In the genomic region with DNA sequence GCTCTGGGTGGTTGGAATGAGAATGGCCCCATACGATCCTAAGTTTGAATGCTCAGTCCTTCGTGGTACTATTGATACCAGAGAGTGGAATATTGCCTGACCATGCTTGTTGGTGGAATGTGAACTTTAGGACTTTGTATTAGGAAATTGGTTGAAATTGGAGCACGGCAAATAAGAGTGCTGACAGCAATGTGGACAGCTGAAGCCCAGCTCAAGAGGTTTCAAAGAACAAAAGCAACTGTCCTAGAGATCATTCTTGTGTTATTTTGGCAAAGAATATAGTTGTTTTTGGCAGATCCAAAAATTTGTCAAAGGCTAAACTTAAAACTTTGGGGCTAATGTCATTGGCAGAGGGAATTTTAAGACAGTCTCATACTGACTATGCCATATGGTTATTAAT, we compare ENCODE assay signal across 35 mouse cellular contexts. TPM values are rescaled to one million over a fixed set of nuclear protein-coding genes. Genes with fewer than 3 reads are reported as not detected.
"Had no signal": no experiment of that assay in that cellular context is flagged by ENCODE, and none has a peak within 500 bp of the region (broad histone marks: within the 10 kb centered on the region; RNA-seq: fewer than 3 reads in every experiment).

No protein-coding gene starts in this region.

- ATAC-seq: forebrain, embryonic 13.5 days; forebrain, embryonic 14.5 days; forebrain, embryonic 15.5 days; forebrain, embryonic 16.5 days; forebrain, postnatal 0 days had no signal

- DNase-seq: cerebellum, adult 8-10 months; cerebellum, adult 9-10 months; cerebellum, adult 9-11 months; cerebellum, postnatal 10 days; cerebellum, postnatal 14 days; cerebellum, postnatal 25 days; cerebellum, postnatal 36 days; embryo, embryonic 11 days; forebrain, postnatal 0 days; gastrocnemius, adult 2 months; gastrocnemius, postnatal 10 days; gastrocnemius, postnatal 14 days; gastrocnemius, postnatal 25 days; gastrocnemius, postnatal 36 days; heart, adult 11 months; heart, adult 18-20 months; heart, adult 2 months had no signal

- H3K27me3 ChIP-seq: embryonic facial prominence, embryonic 12.5 days; embryonic facial prominence, embryonic 13.5 days; embryonic facial prominence, embryonic 15.5 days; forebrain, embryonic 12.5 days; forebrain, embryonic 13.5 days; forebrain, embryonic 15.5 days had no signal

- H3K4me3 ChIP-seq: embryonic facial prominence, embryonic 10.5 days; embryonic facial prominence, embryonic 12.5 days; embryonic facial prominence, embryonic 13.5 days; embryonic facial prominence, embryonic 15.5 days; erythroblast, embryonic 14.5 days; forebrain, embryonic 10.5 days; forebrain, embryonic 12.5 days; forebrain, embryonic 13.5 days; forebrain, embryonic 15.5 days; gastrocnemius, adult 2 months; heart, adult 2 months had no signal

- H3K9ac ChIP-seq: embryonic facial prominence, embryonic 12.5 days; embryonic facial prominence, embryonic 13.5 days; embryonic facial prominence, embryonic 15.5 days; forebrain, embryonic 12.5 days; forebrain, embryonic 13.5 days; forebrain, embryonic 15.5 days; forebrain, postnatal 0 days had no signal

- H3K36me3 ChIP-seq: embryonic facial prominence, embryonic 10.5 days; embryonic facial prominence, embryonic 12.5 days; embryonic facial prominence, embryonic 13.5 days; embryonic facial prominence, embryonic 15.5 days; forebrain, embryonic 10.5 days; forebrain, embryonic 12.5 days; forebrain, embryonic 15.5 days had no signal

- H3K27ac ChIP-seq: embryonic facial prominence, embryonic 10.5 days; embryonic facial prominence, embryonic 12.5 days; embryonic facial prominence, embryonic 13.5 days; embryonic facial prominence, embryonic 15.5 days; forebrain, embryonic 10.5 days; forebrain, embryonic 12.5 days; forebrain, embryonic 13.5 days; forebrain, embryonic 15.5 days; gastrocnemius, adult 2 months; heart, adult 2 months had no signal

- H3K4me2 ChIP-seq: embryonic facial prominence, embryonic 12.5 days; embryonic facial prominence, embryonic 13.5 days; embryonic facial prominence, embryonic 15.5 days; forebrain, embryonic 12.5 days; forebrain, embryonic 13.5 days; forebrain, embryonic 15.5 days had no signal

- H3K9me3 ChIP-seq: embryonic facial prominence, embryonic 10.5 days; embryonic facial prominence, embryonic 12.5 days; embryonic facial prominence, embryonic 13.5 days; embryonic facial prominence, embryonic 15.5 days; forebrain, embryonic 10.5 days; forebrain, embryonic 12.5 days; forebrain, embryonic 13.5 days; forebrain, embryonic 15.5 days had no signal

- H3K4me1 ChIP-seq: embryonic facial prominence, embryonic 10.5 days; embryonic facial prominence, embryonic 12.5 days; embryonic facial prominence, embryonic 13.5 days; embryonic facial prominence, embryonic 15.5 days; forebrain, embryonic 10.5 days; forebrain, embryonic 12.5 days; forebrain, embryonic 13.5 days; forebrain, embryonic 15.5 days had no signal

RNA-seq across cellular contexts. Expression of a gene that starts 14.4 kb away (rescaled TPM):
- total RNA-seq: gastrocnemius, adult 18-20 months; gastrocnemius, postnatal 25 days; gastrocnemius, postnatal 36 days; heart, adult 18-20 months; heart, adult 2 months; heart, adult 8-10 months had no signal
- polyA plus RNA-seq: embryonic facial prominence, embryonic 10.5 days; embryonic facial prominence, embryonic 11.5 days; erythroblast, embryonic 14.5 days; forebrain, embryonic 10.5 days; forebrain, embryonic 11.5 days; heart, adult 2 months had no signal

RNA-seq across cellular contexts. Expression of a gene that starts 43.7 kb away (rescaled TPM):
- total RNA-seq: gastrocnemius, adult 18-20 months; gastrocnemius, adult 2 months; gastrocnemius, adult 8-10 months; gastrocnemius, postnatal 14 days; gastrocnemius, postnatal 25 days; gastrocnemius, postnatal 36 days; gastrocnemius, postnatal 4 days; granulocyte monocyte progenitor cell, adult 5-6 weeks had no signal
- polyA plus RNA-seq: erythroblast, embryonic 14.5 days had no signal
